Mouse (Mus musculus) embryonic facial prominence, embryonic 13.5 days (tissue): ENCODE measurements at regions not wholly inside any gene's neighbourhood (a gene's known extent, or its start where the extent isn't known, plus 50 kb on each side); places are given as distances from the start of the nearest gene placed in this dataset.

Experiments
- ATAC-seq: fragments of 200-750 bp; cut with Nextera tagmentation; 2 replicates; pipeline ENCODE4 v1.8.0; 2017; ENCODE audit warnings: low read depth; ENCODE audit not compliant: insufficient number of reproducible peaks, insufficient read depth, low FRiP score, low TSS enrichment
- H3K27ac ChIP-seq: fragments of 300-500 bp; sonication (generic); 2 replicates; pipeline ENCODE4 v1.5.1; 2015; ENCODE audit warnings: moderate library complexity, mild to moderate bottlenecking, inconsistent platforms
- H3K27me3 ChIP-seq: fragments of 300-500 bp; sonication (generic); 2 replicates; pipeline ENCODE4 v1.6.1; 2015; ENCODE audit warnings: mild to moderate bottlenecking, inconsistent platforms
- H3K36me3 ChIP-seq: fragments of 300-500 bp; sonication (generic); 2 replicates; pipeline ENCODE4 v1.6.1; 2015; ENCODE audit warnings: mild to moderate bottlenecking, inconsistent platforms
- H3K4me1 ChIP-seq: fragments of 300-500 bp; sonication (generic); 2 replicates; pipeline ENCODE4 v1.6.1; 2015; ENCODE audit warnings: inconsistent platforms
- H3K4me2 ChIP-seq: fragments of 300-500 bp; sonication (generic); 2 replicates; pipeline ENCODE4 v1.6.1; 2015; ENCODE audit warnings: moderate library complexity, mild to moderate bottlenecking, inconsistent platforms
- H3K4me3 ChIP-seq: fragments of 300-500 bp; sonication (generic); 2 replicates; pipeline ENCODE4 v1.5.1; 2015; ENCODE audit warnings: mild to moderate bottlenecking, inconsistent platforms
- H3K9ac ChIP-seq: fragments of 300-500 bp; sonication (generic); 2 replicates; pipeline ENCODE4 v1.6.1; 2015; ENCODE audit warnings: mild to moderate bottlenecking, inconsistent platforms
- H3K9me3 ChIP-seq: fragments of 300-500 bp; sonication (generic); 2 replicates; pipeline ENCODE4 v1.6.1; 2016; ENCODE audit warnings: inconsistent platforms
- WGBS: fragments of 180-500 bp; shearing (Covaris S2); methylation state at CpG from one replicate; pipeline ENCODE4 v1.1.7; 2015; ENCODE audit warnings: mixed read lengths; 5-methylcytosine and 5-hydroxymethylcytosine counted together

DNA sequence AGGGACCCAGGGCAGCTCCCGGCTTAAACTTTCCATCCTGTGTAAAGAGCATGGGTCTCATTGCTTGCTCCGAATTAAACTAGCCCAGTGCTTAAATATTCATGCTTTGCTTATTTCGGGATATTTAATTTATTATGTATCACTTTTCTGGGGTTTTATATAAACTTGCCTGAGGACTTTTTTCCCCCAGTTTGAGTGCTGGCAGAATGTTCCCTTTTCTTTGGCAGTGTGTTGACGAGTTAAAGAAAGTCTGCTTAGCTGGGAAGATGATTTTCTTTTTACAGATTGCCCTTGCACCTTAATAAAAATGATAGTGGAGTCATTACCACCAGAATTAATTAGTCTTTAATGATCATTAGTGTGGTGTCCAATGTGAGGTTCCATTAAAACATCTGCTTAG is 126.9 kb downstream of the Gm10260 start:
- H3K9me3 ChIP-seq = no peaks in the 10 kb centered on the region
- no peaks in the 10 kb centered on the region for H3K27me3 ChIP-seq
- no peak overlapping the region for H3K9ac ChIP-seq
- no peak overlapping the region for H3K27ac ChIP-seq
- H3K4me3 ChIP-seq = no peak overlapping the region
- no peak overlapping the region for H3K4me2 ChIP-seq
- H3K36me3 ChIP-seq = no peaks in the 10 kb centered on the region
- ATAC-seq = no peak
- WGBS = 75% methylated on average over 4 of the region's 4 CpGs
- H3K4me1 ChIP-seq = peaks cover 37% of the 10 kb centered on the region

DNA sequence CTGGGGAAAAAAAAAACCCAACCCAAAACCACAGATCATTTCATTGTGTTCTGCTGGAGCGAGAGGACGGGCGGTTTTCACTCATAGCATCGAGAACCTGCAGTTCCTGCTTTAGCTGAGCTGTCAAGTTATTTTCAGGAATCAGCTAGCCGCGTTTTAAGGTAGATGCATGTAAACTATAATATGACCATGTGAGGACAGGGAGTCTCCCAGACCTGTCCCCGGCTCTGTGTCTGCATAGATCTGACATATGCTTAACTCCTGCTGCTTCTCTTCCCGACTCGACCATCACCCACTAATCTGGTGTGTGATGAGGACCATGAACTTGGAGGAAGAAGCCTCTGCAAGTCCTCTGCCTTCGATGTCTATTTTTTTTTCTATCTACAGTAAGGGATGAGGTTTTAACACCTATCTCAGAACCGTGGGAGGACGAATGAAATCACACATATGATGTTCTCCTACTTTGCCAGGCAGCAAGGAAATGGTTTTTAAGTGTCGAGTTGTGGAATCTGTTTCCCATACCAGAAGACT is 128.5 kb downstream of the Gm10260 start:
- Histone ChIP-seq H3K9ac (no peak overlapping the region), H3K27me3 (no peaks in the 10 kb centered on the region), H3K4me2 (peak overlapping the region; percentile 10; the same call in 1 of the 2 replicates), H3K27ac (no peak overlapping the region), H3K36me3 (no peaks in the 10 kb centered on the region), H3K4me1 (peaks cover 40% of the 10 kb centered on the region), H3K4me3 (no peak overlapping the region), H3K9me3 (no peaks in the 10 kb centered on the region)
- no peak for ATAC-seq
- 51% methylated on average over 13 of the region's 13 CpGs for WGBS

DNA sequence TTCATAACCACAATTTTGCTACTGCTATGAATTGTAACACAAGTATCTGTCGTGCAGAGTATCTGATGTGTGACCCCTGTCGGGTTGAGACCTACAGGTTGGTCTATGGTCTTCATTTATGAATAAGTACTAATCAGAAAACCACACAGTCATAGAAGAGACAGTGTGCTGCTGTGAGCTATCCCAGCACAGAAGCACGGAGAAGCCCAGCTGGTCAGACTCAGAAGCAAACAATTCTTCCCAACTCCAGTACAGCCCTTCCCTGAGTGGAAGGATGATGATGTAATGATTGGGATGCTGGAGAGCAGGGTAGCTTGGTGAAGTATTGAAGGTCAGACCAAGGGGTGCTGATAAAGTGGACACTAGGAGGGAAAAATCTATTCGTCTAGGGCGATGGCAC is 129.5 kb downstream of the Gm10260 start:
- Histone ChIP-seq H3K27me3 (no peaks in the 10 kb centered on the region), H3K9ac (no peak overlapping the region), H3K36me3 (no peaks in the 10 kb centered on the region), H3K27ac (no peak overlapping the region), H3K4me2 (no peak overlapping the region), H3K9me3 (no peaks in the 10 kb centered on the region), H3K4me3 (no peak overlapping the region), H3K4me1 (peaks cover 40% of the 10 kb centered on the region)
- 85% methylated on average over 5 of the region's 5 CpGs for WGBS
- ATAC-seq = no peak

DNA sequence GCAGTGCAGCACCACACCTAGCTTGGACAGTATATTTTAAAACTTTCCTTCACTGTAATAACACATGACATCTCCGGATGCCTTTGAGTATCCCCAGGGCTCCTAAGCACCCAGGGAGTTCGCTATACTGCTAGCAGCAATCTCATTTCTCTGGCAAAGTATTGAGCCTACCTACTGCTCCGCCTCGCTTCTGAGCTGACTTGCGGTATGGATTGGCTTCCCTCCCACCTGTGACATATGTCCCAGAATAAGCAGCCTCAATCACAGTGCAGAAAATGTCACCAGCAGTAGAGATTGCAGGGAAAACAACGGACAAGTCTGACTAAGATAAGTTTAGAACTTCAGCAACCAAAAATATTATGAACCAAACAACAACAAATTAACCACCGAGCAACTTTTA is 131.8 kb downstream of the Gm10260 start:
- no peak for ATAC-seq
- no peak overlapping the region for H3K9ac ChIP-seq
- 83% methylated on average over 7 of the region's 7 CpGs for WGBS

DNA sequence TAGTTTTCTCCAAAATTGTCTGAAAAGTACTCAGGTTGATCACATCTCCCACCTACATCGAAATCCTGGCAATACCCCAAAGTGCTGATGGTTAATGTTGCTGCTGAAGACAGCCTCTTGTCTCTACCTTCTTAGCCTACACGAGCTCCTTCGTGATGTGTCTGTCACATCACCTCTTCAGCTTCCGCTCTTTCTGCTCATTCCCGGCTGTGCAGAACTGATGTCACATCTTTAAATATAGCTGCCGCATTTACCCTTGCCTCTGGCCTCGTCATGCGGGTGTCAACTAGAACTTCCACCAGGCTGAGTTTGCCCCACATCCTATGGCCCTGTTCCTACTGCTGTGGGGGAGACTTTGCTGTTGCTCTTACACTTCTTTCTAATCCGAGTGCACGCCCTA is 133.2 kb downstream of the Gm10260 start:
- no peak overlapping the region for H3K9ac ChIP-seq
- ATAC-seq = no peak
- H3K27ac ChIP-seq = no peak overlapping the region
- H3K4me3 ChIP-seq = no peak overlapping the region
- no peaks in the 10 kb centered on the region for H3K27me3 ChIP-seq
- H3K9me3 ChIP-seq = no peaks in the 10 kb centered on the region
- H3K36me3 ChIP-seq = no peaks in the 10 kb centered on the region
- H3K4me2 ChIP-seq = no peak overlapping the region
- peaks cover 18% of the 10 kb centered on the region; the same call in 1 of the 2 replicates for H3K4me1 ChIP-seq
- 81% methylated on average over 10 of the region's 10 CpGs for WGBS

More for the DNA sequence above, 131.8 kb downstream of the Gm10260 start:
- Histone ChIP-seq H3K27me3 (no peaks in the 10 kb centered on the region), H3K4me3 (no peak overlapping the region), H3K36me3 (no peaks in the 10 kb centered on the region), H3K9me3 (no peaks in the 10 kb centered on the region), H3K4me1 (peaks cover 29% of the 10 kb centered on the region), H3K27ac (no peak overlapping the region), H3K4me2 (no peak overlapping the region)

DNA sequence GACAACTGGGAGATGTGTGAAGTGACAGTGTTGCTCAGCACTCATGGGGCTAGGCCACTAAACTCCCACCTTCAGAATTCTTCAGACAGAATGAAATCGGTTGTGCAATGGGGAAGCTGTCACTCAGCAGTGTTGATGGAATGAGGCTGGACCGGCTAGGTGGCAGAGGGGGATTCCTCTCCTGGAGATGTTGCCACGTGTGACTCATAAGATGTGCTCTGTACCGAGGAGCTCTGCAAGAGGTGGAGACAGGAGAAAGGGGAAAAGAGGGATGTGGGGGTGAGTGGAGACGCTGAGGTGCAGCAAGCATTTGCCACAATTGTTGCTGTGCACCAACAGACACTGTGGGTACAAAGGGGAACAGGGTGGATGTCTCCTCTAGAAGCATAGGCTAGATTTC is 133.6 kb downstream of the Gm10260 start:
- no peaks in the 10 kb centered on the region for H3K27me3 ChIP-seq
- H3K4me3 ChIP-seq = no peak overlapping the region
- H3K9ac ChIP-seq = no peak overlapping the region
- no peaks in the 10 kb centered on the region for H3K36me3 ChIP-seq
- WGBS = 64% methylated on average over 5 of the region's 5 CpGs
- no peak overlapping the region for H3K27ac ChIP-seq
- peaks cover 13% of the 10 kb centered on the region; the same call in 1 of the 2 replicates for H3K4me1 ChIP-seq
- no peak overlapping the region for H3K4me2 ChIP-seq
- no peak for ATAC-seq
- H3K9me3 ChIP-seq = no peaks in the 10 kb centered on the region

DNA sequence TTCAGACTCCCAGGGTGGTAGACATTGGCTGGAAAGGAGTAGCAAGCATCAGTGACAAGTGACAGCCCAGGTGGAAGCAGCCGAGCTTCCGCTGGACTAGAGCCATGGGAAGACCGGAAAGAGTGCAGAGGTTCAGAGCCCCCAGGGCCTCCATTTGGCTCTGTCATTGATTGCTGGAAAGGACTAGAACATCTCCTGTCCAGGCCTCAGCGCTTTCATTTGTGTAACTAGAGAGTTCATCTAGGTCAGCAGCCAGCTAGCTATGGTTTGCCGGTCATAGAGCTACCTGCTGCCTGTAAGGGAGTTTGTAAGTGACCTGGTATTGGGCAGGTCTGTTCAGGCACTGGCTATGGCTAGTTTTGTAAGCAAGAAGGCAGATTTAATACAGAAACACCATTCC is 134.3 kb downstream of the Gm10260 start:
- Histone ChIP-seq H3K4me1 (peaks cover 8% of the 10 kb centered on the region; the same call in 1 of the 2 replicates), H3K4me2 (no peak overlapping the region), H3K36me3 (no peaks in the 10 kb centered on the region), H3K9ac (no peak overlapping the region), H3K9me3 (no peaks in the 10 kb centered on the region), H3K27me3 (no peaks in the 10 kb centered on the region), H3K27ac (no peak overlapping the region), H3K4me3 (no peak overlapping the region)
- no peak for ATAC-seq
- WGBS = 73% methylated on average over 5 of the region's 5 CpGs

DNA sequence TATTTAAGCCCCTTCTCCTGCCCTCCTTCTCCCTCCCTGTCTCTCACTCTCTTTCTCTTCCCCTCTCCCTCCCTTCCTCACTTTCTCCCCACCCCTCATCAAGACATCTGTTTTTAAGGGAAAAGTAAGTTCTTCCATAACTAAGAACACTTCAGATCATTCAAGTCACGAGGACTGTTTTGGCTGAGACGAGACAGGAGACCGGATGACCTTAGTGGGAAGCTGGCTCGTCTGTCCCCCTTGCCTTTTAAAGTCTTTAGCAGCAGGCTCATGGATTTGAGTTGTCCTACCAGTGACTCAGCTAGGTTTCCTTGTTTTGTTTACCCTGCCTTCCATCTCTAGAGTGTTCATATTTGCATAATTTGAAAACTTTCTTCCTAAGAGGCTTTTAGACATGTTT is 135.0 kb downstream of the Gm10260 start:
- Histone ChIP-seq H3K27ac (no peak overlapping the region), H3K36me3 (no peaks in the 10 kb centered on the region), H3K4me2 (no peak overlapping the region), H3K4me1 (peaks cover 6% of the 10 kb centered on the region; the same call in 1 of the 2 replicates), H3K9ac (no peak overlapping the region), H3K27me3 (no peaks in the 10 kb centered on the region), H3K4me3 (no peak overlapping the region), H3K9me3 (no peaks in the 10 kb centered on the region)
- WGBS = 58% methylated on average over 4 of the region's 4 CpGs
- no peak for ATAC-seq

DNA sequence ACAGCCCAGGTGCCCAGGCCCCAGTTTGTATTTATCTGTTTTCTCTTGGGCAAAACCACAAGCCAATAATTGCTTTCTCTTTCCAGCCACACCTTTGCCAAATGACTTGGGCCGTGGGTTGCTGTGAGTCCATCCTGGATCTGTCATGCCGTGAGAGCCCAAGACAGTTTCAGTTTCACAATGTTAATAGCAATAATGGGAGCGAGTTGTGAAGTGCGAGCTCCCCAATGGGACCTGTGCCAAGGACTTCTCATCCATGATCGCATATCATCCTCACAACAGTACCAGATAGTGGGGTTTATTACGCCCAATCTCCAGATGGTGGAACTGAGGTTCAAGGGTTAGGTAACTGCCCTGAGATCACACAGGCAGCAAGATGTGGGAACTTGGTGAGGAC is 142.2 kb downstream of the Gm10260 start:
- H3K4me3 ChIP-seq = no peak overlapping the region
- no peak overlapping the region for H3K27ac ChIP-seq
- no peaks in the 10 kb centered on the region for H3K27me3 ChIP-seq
- no peak for ATAC-seq
- peaks cover 12% of the 10 kb centered on the region for H3K4me1 ChIP-seq
- no peaks in the 10 kb centered on the region for H3K9me3 ChIP-seq
- 89% methylated on average over 6 of the region's 6 CpGs for WGBS
- no peak overlapping the region for H3K9ac ChIP-seq
- no peaks in the 10 kb centered on the region for H3K36me3 ChIP-seq
- no peak overlapping the region for H3K4me2 ChIP-seq

DNA sequence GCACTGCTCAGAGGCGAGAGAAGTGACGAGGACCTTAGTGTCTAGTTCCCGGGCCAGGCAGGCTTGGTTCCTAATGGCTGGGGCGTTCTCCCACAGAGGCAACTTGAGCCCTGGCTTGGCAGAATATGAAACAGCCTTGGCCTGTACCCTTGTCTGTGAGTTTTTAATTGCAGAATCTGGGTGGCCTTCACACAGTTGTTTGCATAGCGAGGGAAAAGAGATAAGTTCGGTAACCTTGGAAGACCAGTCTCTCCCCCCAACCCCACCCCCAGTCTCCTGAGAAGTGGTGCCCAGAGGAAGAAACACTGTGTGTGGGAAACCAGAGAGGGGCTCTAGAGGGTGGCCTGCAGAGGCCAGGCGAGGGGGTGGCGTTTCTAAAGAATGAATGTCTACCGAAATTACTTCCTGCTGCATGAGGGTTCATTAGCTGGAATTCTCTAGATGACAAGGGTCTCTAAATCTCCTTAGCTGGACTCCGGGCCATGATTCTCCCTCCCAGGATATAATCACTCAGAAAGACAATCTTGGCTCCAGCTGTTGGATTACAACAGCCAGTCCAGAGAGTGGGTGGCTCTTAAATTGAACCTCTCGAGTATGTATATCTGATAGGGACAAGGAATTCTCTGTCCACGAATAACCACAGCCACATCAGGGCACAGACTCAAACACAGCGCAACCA is 142.8 kb downstream of the Gm10260 start:
- H3K4me2 ChIP-seq = no peak overlapping the region
- 42% methylated on average over 13 of the region's 13 CpGs for WGBS

DNA sequence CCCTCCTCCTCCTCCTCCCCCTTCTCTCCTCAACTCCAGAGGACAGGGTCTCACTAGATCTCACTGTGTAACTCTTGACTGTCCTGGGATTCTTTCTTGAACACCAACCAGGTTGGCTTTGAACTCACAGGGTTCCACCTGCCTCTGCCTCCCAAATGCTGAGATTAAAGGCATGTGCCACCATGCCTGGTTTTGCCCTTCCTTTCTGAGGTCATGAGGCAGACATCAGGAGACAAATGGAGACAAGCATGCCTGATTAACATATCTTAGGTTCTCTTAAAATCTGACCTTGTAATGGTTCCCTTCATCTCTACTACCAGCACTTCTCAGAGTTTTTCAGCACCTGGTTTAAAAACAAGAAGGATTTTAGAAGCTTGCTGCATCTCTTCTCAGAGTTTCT is 143.5 kb downstream of the Gm10260 start:
- ATAC-seq = no peak
- peaks cover 12% of the 10 kb centered on the region for H3K4me1 ChIP-seq
- H3K9ac ChIP-seq = no peak overlapping the region
- H3K36me3 ChIP-seq = no peaks in the 10 kb centered on the region
- no peaks in the 10 kb centered on the region for H3K27me3 ChIP-seq
- H3K4me2 ChIP-seq = no peak overlapping the region
- no peak overlapping the region for H3K27ac ChIP-seq
- H3K9me3 ChIP-seq = no peaks in the 10 kb centered on the region
- no peak overlapping the region for H3K4me3 ChIP-seq

More for the DNA sequence above, 142.8 kb downstream of the Gm10260 start:
- Histone ChIP-seq H3K9ac (no peak overlapping the region), H3K4me3 (no peak overlapping the region), H3K9me3 (no peaks in the 10 kb centered on the region), H3K4me1 (peaks cover 12% of the 10 kb centered on the region), H3K27ac (peak overlapping the region; percentile 30; the same call in 1 of the 2 replicates), H3K27me3 (no peaks in the 10 kb centered on the region), H3K36me3 (no peaks in the 10 kb centered on the region)
- ATAC-seq = no peak

DNA sequence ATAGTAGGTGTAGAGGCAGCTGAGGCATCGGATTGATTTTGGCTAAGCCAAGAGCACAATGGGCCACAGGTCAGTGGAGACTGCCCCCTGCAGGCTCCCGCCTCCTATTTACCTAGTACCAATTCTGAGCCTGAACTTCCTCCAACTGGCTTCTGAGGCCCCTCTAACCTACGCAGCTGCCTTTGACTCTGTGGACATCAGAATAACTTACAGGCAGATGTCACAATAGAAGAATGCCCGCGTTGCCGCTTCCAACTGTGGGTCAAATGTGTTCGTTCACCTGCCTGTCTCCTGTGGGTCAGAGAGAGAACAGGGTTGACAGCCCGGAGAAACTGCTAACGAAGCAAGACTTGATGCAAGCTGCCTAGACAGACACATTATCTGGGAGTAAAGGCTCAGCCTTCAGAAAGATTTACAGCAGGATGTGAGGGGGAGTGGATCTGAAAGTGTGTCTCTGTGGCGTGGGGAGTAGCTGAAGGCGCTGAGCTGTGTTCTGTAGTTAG is 153.2 kb downstream of the Gm10260 start:
- no peak for ATAC-seq
- no peak overlapping the region for H3K27ac ChIP-seq
- H3K4me1 ChIP-seq = peaks cover 6% of the 10 kb centered on the region; the same call in 1 of the 2 replicates
- no peaks in the 10 kb centered on the region for H3K9me3 ChIP-seq
- no peak overlapping the region for H3K4me3 ChIP-seq
- no peak overlapping the region for H3K9ac ChIP-seq
- H3K36me3 ChIP-seq = no peaks in the 10 kb centered on the region
- WGBS = 45% methylated on average over 11 of the region's 11 CpGs
- H3K27me3 ChIP-seq = no peaks in the 10 kb centered on the region
- no peak overlapping the region for H3K4me2 ChIP-seq
